Mouse (Mus musculus) intestine, embryonic 14.5 days (tissue): ENCODE data around the gene Larp4. TPM values are rescaled to one million over a fixed set of nuclear protein-coding genes. Genes with fewer than 3 reads are reported as not detected.
A peak's percentile ranks its signal among the peaks of the same experiment; 100 is the strongest.

Experiments
- ATAC-seq: fragments of 200-750 bp; cut with Nextera tagmentation; replicated peaks from 2 replicates; pipeline ENCODE4 v1.8.0; 2017; ENCODE audit warnings: low read depth, moderate number of reproducible peaks, moderate TSS enrichment, moderate library complexity; ENCODE audit not compliant: low FRiP score, low TSS enrichment
- DNase-seq: peaks from one replicate; pipeline ENCODE4 v3.0.0-alpha.2; 2018; ENCODE audit warnings: low spot score
- H3K27ac ChIP-seq: fragments of 300-500 bp; sonication (generic); 2 replicates; pipeline ENCODE4 v1.5.1; 2014; ENCODE audit warnings: low read depth, mild to moderate bottlenecking, control low read depth
- H3K27me3 ChIP-seq: fragments of 300-500 bp; sonication (generic); replicated peaks from 2 replicates; pipeline ENCODE4 v1.6.1; 2014; ENCODE audit warnings: low read length, control low read depth; ENCODE audit not compliant: control insufficient read depth, insufficient read depth
- H3K36me3 ChIP-seq: fragments of 300-500 bp; sonication (generic); 2 replicates; pipeline ENCODE4 v1.6.1; 2014; ENCODE audit warnings: low read length, control low read depth; ENCODE audit not compliant: control insufficient read depth, insufficient read depth
- H3K4me1 ChIP-seq: fragments of 300-500 bp; sonication (generic); replicated peaks from 2 replicates; pipeline ENCODE4 v1.6.1; 2014; ENCODE audit warnings: low read length, control low read depth, mixed read lengths; ENCODE audit not compliant: control insufficient read depth, insufficient read depth
- H3K4me2 ChIP-seq: fragments of 300-500 bp; sonication (generic); 2 replicates; pipeline ENCODE4 v1.6.1; 2014; ENCODE audit warnings: low read length
- H3K4me3 ChIP-seq: fragments of 300-500 bp; sonication (generic); 2 replicates; pipeline ENCODE4 v1.5.1; 2014; ENCODE audit warnings: low read depth, low read length, control low read depth, mixed read lengths
- H3K9ac ChIP-seq: fragments of 300-500 bp; sonication (generic); 2 replicates; pipeline ENCODE4 v1.6.1; 2014; ENCODE audit warnings: mild to moderate bottlenecking, low read length
- H3K9me3 ChIP-seq: fragments of 300-500 bp; sonication (generic); 2 replicates; pipeline ENCODE4 v1.6.1; 2016; ENCODE audit warnings: low read length, control low read depth; ENCODE audit not compliant: control insufficient read depth
- WGBS: fragments of 180-500 bp; shearing (Covaris S2); extraction: QIAGEN DNeasy Blood & Tissue Kit; methylation state at CpG from one replicate; pipeline ENCODE4 v1.1.7; 2014; 5-methylcytosine and 5-hydroxymethylcytosine counted together
- polyA plus RNA-seq: library from polyadenylated mRNA; unstranded; fragments of >200 nt; fragmentation: Nextera tagmentation; extraction: Ambion mirVana; gene quantifications from 2 replicates; pipeline ENCODE4 v1.2.1, GENCODE M21; 2014

Gene Larp4
- polyA plus RNA-seq, 1 experiment from 2014 or later: 49.0 TPM

GRCm38 (mm10) chr15:99993100-99993499 lies 23.2 kb downstream of the Larp4 start:
- no peaks in the 10 kb centered on the region for H3K4me1 ChIP-seq
- ATAC-seq (no peak), DNase-seq (no peak)
- H3K4me2 ChIP-seq: no peak overlapping the region
- H3K36me3 ChIP-seq: peaks cover 79% of the 10 kb centered on the region
- H3K27me3 ChIP-seq: no peaks in the 10 kb centered on the region
- no peak overlapping the region for H3K4me3 ChIP-seq
- H3K9ac ChIP-seq: no peak overlapping the region
- H3K9me3 ChIP-seq: no peaks in the 10 kb centered on the region
- H3K27ac ChIP-seq: no peak overlapping the region
- 96% methylated on average over 1 of the region's 1 CpGs for WGBS

DNA sequence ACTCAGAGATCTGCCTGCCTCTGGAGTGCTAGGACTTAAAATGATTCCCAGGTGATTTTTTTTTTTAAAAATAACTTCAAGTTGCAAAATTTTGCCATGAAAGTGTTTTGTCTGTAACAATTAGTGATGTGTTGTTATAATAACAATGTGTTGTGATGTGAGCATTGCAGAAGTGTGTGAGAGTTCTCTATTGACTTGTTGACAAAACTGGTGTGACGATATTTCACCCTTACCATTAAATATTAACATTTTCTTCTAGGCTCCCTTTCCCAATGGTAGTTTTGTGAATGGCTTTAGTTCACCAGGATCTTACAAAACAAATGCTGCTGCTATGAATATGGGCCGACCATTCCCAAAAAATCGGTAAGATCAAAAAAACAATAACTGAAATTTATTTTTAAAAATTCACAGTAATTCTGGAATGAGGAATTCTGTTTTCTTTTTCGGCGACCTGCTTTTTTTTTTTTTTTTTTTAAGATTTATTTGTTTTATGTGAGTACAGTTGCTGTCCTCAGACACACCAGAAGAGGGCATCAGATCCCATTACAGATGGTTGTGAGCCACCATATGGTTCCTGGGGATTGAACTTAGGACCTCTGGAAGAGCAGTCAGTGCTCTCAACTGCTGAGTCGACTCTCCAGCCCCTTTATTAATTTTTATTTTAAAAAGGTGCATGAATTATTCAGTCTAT lies 27.4 kb downstream of the Larp4 start:
- Histone ChIP-seq H3K27me3 (no peaks in the 10 kb centered on the region), H3K36me3 (peaks cover 84% of the 10 kb centered on the region), H3K4me2 (no peak overlapping the region), H3K9me3 (no peaks in the 10 kb centered on the region), H3K4me3 (no peak overlapping the region), H3K4me1 (no peaks in the 10 kb centered on the region), H3K9ac (no peak overlapping the region), H3K27ac (no peak overlapping the region)
- DNase-seq (no peak), ATAC-seq (no peak)
- WGBS: 94% methylated on average over 6 of the region's 6 CpGs

- 90% methylated on average over 1 of the region's 1 CpGs for WGBS
- H3K27ac ChIP-seq: no peak overlapping the region
- no peaks in the 10 kb centered on the region for H3K27me3 ChIP-seq
- ATAC-seq (no peak), DNase-seq (no peak)
- no peaks in the 10 kb centered on the region for H3K9me3 ChIP-seq
- peaks cover 92% of the 10 kb centered on the region for H3K36me3 ChIP-seq
- H3K4me2 ChIP-seq: no peak overlapping the region
- H3K9ac ChIP-seq: no peak overlapping the region
- H3K4me1 ChIP-seq: no peaks in the 10 kb centered on the region
- no peak overlapping the region for H3K4me3 ChIP-seq
These were observed 29.5 kb downstream of the Larp4 start for GRCm38 (mm10) chr15:99999390-99999789.

- DNase-seq (no peak), ATAC-seq (no peak)
- WGBS: 87% methylated on average over 7 of the region's 7 CpGs
- Histone ChIP-seq H3K27ac (no peak overlapping the region), H3K9ac (no peak overlapping the region), H3K4me2 (no peak overlapping the region), H3K4me3 (no peak overlapping the region), H3K27me3 (no peaks in the 10 kb centered on the region), H3K36me3 (peaks cover 89% of the 10 kb centered on the region), H3K4me1 (no peaks in the 10 kb centered on the region), H3K9me3 (no peaks in the 10 kb centered on the region)
These were observed 34.9 kb downstream of the Larp4 start for GRCm38 (mm10) chr15:100004677-100005273.

GRCm38 (mm10) chr15:100006180-100006579 lies 36.3 kb downstream of the Larp4 start:
- no peak overlapping the region for H3K9ac ChIP-seq
- no peak overlapping the region for H3K4me3 ChIP-seq
- no peaks in the 10 kb centered on the region for H3K9me3 ChIP-seq
- ATAC-seq (no peak), DNase-seq (no peak)
- no peaks in the 10 kb centered on the region for H3K4me1 ChIP-seq
- H3K27me3 ChIP-seq: no peaks in the 10 kb centered on the region
- peaks cover 88% of the 10 kb centered on the region for H3K36me3 ChIP-seq
- no peak overlapping the region for H3K4me2 ChIP-seq
- H3K27ac ChIP-seq: no peak overlapping the region

DNA sequence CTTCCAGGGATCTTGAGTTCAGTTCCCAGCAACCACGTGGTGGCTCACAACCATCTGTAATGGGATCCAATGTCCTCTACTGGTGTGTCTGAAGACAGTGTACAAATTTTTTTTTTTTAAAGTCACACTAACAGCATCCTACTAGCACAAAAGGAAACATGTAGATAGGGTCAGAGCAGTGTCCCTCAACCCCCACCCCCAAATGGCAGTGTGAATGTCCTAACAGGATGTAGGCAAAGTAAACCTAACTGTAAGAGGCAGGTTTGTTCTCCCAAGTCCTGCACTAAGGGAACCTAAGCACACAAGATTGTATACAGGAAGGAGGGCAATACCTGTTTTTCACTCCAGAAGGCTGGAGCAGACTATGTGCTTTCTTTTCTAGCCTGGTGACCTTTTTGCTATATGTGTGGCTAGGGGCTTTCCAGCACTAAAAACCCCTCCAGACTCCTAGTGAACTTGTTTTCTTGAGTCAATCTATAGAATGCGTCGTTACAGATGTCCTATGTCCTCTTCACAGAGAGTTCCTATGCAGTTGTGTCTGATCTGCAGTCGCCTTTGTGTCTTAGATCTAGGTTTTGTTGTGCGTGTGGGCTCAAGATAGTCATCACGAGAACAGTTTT lies 48.5 kb downstream of the Larp4 start:
- Histone ChIP-seq H3K9ac (no peak overlapping the region), H3K4me2 (no peak overlapping the region), H3K4me3 (no peak overlapping the region), H3K36me3 (peaks cover 14% of the 10 kb centered on the region), H3K27me3 (no peaks in the 10 kb centered on the region), H3K27ac (no peak overlapping the region), H3K9me3 (peaks cover 3% of the 10 kb centered on the region; the same call in 1 of the 2 replicates), H3K4me1 (no peaks in the 10 kb centered on the region)
- ATAC-seq (no peak), DNase-seq (no peak)
- WGBS: 84% methylated on average over 6 of the region's 6 CpGs

DNA sequence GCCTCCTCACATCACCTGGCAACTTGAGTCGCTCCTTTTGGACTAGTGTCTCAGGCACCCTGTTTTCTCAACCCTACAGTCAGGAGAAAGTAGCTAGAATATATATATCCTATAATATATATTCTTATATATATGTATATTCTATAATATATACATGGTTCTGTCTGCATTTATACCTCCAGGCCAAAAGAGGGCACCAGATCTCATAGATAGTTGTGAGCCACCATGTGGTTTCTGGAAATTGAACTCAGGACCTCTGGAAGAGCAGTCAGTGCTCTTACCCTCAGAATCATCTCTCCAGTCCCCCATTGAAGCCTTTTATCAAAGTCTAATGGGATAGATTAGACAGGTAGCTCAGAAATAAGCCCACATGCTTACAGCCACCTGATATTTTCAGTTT lies 51.3 kb downstream of the Larp4 start:
- Histone ChIP-seq H3K27ac (no peak overlapping the region), H3K4me1 (no peaks in the 10 kb centered on the region), H3K36me3 (peaks cover 5% of the 10 kb centered on the region; the same call in 1 of the 2 replicates), H3K4me2 (no peak overlapping the region), H3K9ac (no peak overlapping the region), H3K27me3 (no peaks in the 10 kb centered on the region), H3K4me3 (no peak overlapping the region), H3K9me3 (peaks cover 3% of the 10 kb centered on the region; the same call in 1 of the 2 replicates)
- WGBS: 93% methylated on average over 1 of the region's 1 CpGs
- DNase-seq (no peak), ATAC-seq (no peak)

- ATAC-seq: no peak
- no peaks in the 10 kb centered on the region for H3K36me3 ChIP-seq
- H3K27me3 ChIP-seq: no peaks in the 10 kb centered on the region
- 21% methylated on average over 5 of the region's 5 CpGs for WGBS
- no peak overlapping the region for H3K9ac ChIP-seq
- H3K4me1 ChIP-seq: no peaks in the 10 kb centered on the region
- H3K27ac ChIP-seq: no peak overlapping the region
- peak; percentile 69 for DNase-seq
- peaks cover 3% of the 10 kb centered on the region; the same call in 1 of the 2 replicates for H3K9me3 ChIP-seq
- H3K4me3 ChIP-seq: no peak overlapping the region
- no peak overlapping the region for H3K4me2 ChIP-seq
These were observed 53.1 kb downstream of the Larp4 start for GRCm38 (mm10) chr15:100022923-100023322.
